Mouse (Mus musculus) mouse embryonic stem cell (cell line): Measurements from ENCODE around the gene Olfr99.
"Not testable (repeated sequence)": the region's sequence is repeated elsewhere in the genome, so short reads cannot be mapped to it uniquely, and the experiment has no call there.

Experiments
- in situ Hi-C, 2 experiments: fragments of 300-500 bp; cut with MboI; formaldehyde crosslinking; loops; 1 replicate in 1 of 2; 3 replicates in 1 of 2; pipeline ENCODE4 v1.14.3; 2019 to 2020; ENCODE audit warnings: low sequenced_read_pairs in 2 of 2, low pct_unique_long_range_greater_than_20kb in 1 of 2, mixed read lengths in 1 of 2; ENCODE audit not compliant: unreplicated experiment in 1 of 2

Olfr99 gene

DNA sequence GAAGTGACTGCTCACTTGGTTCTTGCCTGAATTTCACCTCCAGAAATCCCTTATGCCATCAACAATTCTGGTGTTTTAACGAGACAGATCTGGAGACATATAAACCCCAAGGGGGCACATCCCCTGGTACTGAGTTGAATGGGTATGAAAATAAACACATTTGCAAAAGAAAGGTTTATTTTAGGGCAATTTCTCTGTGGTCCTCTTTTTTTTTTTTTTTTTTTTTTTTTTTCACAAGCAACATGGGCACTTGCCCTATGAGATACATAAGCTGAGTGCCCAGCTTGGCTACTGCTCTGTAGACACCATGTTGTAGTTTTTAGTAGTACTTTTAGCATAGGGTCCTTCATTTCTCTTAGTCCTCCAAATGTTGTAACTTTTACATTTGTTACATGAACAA, at the start of gene Olfr99:
Gene Olfr99 (minus strand): TSS at position 101 of the 400 bp plus-strand sequence.
- in situ Hi-C loops, result no loop called here

DNA sequence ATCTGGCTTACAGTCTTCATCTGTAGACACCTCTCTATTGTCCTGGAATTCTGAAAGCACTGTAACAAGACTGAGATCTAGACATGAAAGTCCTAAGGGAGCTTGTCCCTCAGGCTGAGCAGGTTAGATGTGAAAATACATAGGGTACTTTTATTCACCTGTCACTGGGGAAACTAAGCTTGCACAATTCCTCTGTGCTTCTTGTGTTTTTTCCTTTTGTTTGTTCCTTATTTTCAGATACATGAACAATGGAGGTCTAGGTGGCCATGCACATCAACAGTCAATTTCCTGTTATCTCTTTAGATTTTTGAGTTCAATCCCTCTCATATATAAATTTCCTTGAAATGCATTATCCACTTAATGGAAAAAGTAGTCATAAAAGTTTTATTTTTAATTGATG, 33.7 kb upstream of the Olfr99 start, which contains the start of gene Olfr102:
Gene Olfr102 (minus strand): TSS at position 101 of the 400 bp plus-strand sequence.
- in situ Hi-C loops, result no loop called here

DNA sequence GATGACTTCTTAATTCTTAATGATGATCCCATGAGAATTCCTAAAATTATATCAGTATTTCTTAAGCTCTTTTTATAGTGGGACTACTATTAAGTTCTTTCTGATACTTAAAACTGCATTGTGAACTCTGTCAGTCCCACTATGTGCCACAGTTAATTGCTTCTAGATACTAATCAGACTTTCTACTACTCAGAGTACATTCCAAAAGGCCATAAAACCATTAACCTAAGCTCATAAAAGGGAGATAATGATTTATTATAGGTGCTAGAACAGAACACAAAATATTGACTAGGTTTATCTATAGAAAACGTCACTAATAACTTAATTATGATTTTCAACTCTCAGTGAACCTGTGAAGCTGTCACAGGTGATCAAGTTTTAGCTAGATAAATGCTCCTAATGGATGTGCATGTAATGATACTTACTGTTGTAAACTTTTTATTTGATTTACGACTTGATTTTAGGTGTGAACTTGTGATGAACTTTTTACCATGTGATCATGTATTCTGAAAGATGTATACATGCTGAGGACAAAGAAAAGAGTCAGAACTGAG, 27.0 kb upstream of the Olfr99 start:
- in situ Hi-C loops, result no loop called here

DNA sequence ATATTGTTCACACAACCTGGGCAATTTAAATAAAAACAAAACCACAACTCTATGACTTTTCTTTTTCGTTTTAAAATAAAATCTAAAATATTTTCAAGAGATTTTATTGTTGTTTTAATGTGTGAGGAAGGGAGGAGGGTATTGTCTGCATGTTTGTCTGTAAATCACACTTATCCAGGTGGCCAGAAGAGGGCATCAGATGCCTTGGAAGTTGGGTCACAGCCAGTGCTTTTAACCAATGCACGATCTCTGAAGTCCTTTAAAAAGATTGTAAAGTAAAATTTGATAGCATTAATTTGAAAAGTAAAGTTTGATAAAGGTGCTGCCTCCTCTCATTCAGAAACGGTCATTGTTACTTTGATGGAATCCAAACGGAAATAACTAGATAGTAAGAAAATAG, 25.2 kb upstream of the Olfr99 start:
- in situ Hi-C loops, result no loop called here

GRCm38 (mm10) chr17:37304213-37304612, 21.0 kb upstream of the Olfr99 start, which contains the start of gene Olfr101:
Olfr101 (minus strand) TSS chr17:37304313.
- in situ Hi-C loops, result no loop called here

DNA sequence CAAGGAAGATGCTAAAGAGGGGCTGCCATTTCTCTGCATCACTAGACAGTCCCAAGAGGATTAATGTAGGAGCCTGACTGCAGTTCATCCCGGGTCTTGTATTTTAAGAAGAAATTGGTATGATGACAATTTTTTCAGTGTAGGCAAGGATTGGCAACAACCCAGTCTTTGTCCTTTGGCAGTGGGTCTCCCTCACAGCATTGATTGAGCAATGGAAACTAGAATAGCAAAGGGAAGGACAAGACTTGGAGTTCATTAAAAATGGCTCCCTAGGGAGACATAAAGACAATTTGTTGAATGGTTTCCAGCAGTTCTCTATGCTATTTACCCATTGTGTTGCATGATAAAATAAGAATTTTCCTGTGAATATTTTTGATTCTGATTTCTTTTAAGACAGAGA, 2.9 kb downstream of the Olfr99 start:
- in situ Hi-C loops, result no loop called here

DNA sequence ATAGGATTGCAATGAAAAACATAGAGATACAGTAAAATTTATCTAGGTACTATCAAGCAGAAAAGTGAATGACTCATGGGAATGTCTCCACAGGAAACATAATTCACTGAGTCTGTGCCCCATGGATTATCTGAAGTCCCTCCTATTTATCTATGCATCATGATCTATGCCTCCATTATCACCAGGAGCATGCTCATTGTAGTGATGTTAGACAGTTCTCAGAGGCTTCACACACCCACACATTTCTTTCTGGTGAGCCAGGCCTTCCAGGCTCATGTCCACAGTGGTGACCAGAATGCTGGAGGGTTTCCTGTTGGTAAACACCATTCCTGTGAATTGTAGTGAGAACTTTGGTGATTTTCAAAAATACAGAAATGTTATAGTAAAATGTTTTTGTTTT, 6.7 kb downstream of the Olfr99 start:
- in situ Hi-C loops, result no loop called here

- in situ Hi-C loops, result no loop called here
Observed at GRCm38 (mm10) chr17:37275626-37276248, 7.5 kb downstream of the Olfr99 start.

DNA sequence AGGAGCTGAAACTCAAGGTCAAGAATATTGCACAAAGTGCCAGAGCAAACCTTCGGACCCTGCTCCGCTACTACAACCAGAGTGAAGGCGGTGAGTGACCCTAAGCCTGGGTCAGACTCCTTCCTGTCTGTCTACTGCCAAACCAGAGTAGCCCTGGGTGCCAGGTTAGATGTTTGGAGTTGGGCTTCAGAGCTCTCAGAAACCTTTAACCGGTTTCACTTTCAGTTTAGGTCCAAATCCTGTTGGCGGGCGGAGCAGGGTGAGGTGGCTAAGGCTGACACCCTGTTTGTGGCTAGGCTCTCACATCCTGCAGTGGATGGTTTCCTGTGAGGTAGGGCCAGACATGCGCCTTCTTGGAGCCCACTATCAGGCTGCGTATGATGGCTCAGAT, 12.6 kb downstream of the Olfr99 start:
- in situ Hi-C loops, result no loop called here

- in situ Hi-C loops, result no loop called here
Observed at GRCm38 (mm10) chr17:37270058-37270701, 13.1 kb downstream of the Olfr99 start, which contains the start of gene H2-M3. H2-M3 (plus strand) TSS chr17:37270220.

DNA sequence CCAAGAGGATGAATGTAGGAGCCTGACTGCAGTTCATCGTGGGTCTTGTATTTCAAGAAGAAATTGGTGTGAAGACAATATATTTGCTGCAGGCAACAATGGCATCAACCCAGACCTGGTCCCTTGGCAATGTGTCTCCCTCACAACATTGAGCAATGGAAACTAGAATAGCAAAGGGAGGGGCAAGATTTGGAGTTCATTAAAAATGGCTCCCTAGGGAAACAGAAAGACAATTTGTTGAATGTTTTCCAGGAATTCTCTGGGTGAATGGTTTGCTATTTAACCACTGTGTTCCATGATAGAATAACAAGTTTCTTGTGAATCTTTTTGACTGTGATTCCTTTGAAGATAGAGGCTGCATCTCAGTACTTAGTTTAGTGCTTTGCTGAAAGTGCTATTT, 19.6 kb downstream of the Olfr99 start, which contains the start of gene Olfr98:
Gene Olfr98 (minus strand): TSS at position 124 of the 400 bp plus-strand sequence.
- in situ Hi-C loops, result no loop called here

DNA sequence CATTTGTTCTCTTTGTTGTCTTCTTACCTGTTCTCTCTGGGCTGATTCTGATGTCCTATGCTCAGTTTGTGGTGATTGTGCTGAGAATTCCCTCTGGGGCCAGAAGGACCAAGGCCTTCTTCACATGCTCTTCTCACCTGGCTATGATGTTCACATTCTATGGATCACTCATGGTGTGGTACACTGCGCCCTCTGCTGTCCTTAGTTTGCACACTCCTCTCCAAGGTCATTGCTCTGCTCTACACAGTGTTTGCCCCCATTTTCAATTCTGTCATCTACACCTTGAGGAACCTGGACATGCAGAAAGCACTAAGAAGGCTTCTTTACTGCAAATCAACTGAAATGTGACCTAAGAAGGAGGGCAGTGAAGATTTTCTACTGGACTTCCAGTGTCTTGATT, 32.7 kb downstream of the Olfr99 start:
- in situ Hi-C loops, result no loop called here

DNA sequence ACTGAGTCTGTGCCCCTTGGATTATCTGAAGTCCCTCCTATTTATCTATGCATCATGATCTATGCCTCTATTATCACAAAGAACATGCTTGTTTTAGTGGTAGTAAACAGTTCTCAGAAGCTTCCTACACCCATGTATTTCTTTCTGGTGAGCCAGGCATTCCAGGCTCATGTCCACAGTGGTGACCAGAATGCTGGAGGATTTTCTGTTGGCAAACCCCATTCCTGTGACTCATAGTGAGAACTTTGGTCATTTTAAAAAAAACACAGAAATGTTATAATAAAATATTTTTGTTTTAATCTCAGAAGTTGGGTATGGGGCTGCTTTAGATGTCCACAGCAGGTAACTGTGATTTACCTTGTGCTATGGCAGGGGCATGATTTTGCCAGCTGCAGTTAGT, 33.8 kb downstream of the Olfr99 start:
- in situ Hi-C loops, result no loop called here

GRCm38 (mm10) chr17:37246715-37247114, 36.5 kb downstream of the Olfr99 start:
- in situ Hi-C loops, result no loop called here

GRCm38 (mm10) chr17:37242198-37242597, 41.1 kb downstream of the Olfr99 start:
- in situ Hi-C loops, result no loop called here

- in situ Hi-C loops, result not testable (repeated sequence)
Observed at GRCm38 (mm10) chr17:37237230-37237629, 46.0 kb downstream of the Olfr99 start, which contains the start of gene Olfr97. Olfr97 (minus strand) TSS chr17:37237330.
